Mouse (Mus musculus) embryo, embryonic 10 days (tissue): ENCODE measurements around the gene Tpp1.
A peak's percentile ranks its signal among the peaks of the same experiment; 100 is the strongest.
"Not testable (repeated sequence)": the region's sequence is repeated elsewhere in the genome, so short reads cannot be mapped to it uniquely, and the experiment has no call there.

Experiments
- DNase-seq: peaks from one replicate; pipeline ENCODE4 v3.0.0-alpha.2; 2015; ENCODE audit warnings: low spot score

The Tpp1 gene

DNA sequence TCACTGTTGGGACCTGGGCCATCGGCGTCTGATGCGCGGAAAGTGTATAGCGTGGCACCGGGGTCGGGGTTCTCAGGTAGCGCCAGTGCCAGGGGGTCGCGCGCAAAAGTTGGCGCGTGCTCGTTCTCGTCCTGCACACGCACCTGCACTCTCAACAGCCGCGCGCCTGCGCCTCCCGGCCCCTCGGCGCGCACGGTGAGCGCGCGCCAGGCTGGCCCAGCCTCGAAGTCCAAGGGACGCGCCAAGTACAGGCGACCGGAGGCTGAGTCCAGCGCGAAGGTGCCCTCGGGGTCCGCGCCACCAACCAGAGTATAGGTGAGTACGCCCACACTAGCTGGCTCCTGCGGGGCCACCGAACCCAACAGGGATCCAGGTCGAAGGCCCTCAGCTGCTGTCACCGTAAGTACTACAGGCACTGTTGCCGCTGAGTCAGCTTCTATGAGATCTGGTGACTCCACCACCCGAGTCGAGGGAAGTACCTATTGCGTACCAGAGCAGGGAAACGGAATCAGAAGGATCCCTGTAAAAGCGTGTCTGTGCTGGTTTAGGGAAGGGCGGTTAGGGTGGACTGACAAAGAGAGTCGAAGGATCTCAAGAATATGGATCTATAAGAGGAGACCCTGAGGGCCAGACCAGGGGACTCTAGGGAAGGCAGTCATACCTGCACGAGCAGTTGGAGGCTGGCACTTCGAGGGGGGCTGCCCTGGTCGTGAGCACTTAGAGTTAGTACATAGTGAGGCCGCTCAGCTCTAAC is 10.7 kb upstream of the Tpp1 start:
- no peak for DNase-seq

DNA sequence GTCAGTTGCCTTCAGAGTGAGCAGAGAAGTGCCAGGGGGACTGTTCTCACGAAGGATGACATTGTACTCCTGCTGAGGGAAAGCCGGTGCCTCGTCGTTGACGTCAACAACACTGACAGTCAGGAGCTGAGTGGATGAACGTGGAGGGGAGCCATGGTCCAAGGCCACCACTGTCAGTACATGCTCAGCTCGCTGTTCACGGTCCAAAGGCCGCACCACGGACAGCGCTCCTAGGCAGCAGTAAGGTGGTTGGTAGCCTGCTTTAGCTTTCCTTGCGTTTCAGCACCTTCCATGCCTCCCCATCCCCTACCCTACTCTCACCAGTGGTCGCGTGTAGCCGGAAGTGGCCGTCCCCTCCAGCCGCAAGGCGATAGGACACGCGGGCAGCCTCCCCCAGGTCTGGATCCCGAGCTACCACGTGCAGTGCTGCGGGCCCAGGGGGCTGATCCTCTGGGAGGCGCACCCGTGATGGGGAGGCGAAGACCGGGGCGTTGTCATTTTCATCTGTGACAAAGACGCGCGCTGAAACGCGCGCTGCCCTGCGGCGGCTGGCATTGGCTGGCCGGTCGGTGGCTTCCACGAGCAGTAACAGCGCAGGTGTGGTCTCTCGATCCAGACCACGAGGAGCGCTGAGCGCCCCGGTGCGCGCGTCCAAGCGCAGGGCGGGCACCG is 9.9 kb upstream of the Tpp1 start:
- DNase-seq: peak; percentile 25

DNA sequence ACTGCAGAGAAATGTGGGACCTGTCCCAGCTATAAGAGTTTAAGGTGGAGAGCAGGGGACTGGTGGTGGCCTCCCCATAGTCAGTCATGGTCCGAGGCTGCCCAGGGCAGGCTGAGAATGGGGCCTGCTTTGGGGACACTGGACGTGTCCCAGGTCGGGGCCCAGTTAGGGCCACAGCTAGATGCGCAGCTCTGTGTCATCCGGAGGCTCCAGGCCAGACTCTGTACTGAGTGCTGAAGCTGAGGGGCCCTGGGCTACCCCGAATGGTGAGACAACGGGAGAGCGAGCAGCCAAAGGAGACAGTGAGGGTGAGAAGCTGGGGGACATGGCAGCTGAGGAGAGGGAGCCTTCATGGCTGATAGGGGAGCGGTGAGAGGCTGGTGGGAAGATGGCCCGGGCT is 1.2 kb upstream of the Tpp1 start:
- no peak for DNase-seq

DNA sequence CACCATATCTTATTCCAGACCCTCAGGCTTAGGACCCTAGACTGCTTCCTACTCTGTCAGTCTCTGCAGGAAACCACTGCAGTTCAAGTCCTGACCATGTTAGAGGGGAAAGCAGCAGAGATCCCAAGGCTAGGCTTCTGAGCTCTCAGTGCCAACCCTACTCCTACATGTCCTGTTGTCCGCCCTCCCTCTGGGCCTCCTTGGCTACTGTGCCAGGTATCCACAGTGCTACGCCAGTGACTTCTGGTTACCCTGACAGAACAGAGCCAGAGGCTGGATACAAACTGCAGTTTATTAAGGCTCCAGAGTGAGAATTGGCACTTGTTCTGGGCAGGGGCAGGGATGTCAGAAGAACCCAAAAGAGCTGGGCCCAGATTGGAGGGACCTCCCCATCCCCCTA is 681 bp upstream of the Tpp1 start:
- no peak for DNase-seq

DNA sequence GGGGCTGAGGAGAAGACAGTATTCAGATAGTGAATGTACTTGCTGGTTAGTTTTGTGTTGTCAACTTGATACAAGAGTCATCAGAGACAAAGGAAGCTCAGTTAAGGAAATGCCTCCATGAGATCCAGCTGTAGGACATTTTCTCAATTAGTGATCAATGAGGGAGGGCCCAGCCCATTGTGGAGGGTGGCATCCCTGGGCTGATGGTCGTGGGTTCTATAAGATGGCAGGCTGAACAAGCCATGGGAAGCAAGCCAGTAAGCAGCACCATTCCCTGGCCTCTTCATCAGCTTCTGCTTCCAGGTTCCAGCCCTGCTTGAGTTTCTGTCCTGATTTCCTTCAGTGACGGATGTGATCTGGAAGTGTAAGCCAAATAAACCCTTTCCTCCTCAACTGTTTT is 4.3 kb downstream of the Tpp1 start:
- DNase-seq: no peak

DNA sequence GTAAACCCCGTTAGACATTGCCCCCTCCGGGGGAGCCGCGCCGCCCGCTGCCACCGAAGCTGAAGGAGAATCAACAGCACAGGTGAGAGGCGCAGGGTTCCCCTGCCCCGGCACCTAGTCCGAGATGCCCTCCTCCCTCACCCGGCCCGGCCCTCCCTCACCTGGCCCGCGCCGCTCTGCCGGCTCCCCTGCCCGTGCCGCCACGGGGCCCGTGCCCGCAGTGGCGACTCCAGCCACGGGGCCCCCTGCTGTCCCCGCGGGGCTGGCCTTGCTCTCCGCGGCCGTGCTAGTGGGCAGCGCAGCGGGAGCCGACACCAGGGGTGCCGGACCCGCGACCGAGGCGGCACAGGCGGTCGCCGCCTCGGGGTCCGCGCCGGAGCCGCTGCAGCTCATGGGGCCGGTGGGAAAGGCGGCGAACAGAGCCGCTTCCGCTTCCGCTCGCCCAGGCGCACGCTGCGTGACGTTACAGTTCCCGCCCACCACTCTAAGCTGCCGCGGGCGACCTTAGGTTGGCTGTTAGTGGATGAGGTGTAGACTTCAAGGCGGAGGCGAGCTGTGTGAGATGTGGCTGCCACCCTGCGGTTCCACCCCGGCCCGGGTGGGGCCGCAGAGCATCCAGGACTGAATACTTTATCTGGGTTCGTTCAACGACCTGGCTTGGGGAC is 8.0 kb downstream of the Tpp1 start, which contains the start of gene Taf10:
Taf10 (minus strand) TSS at position 436 of the 665 bp plus-strand sequence.
- DNase-seq: peak; percentile 97

DNA sequence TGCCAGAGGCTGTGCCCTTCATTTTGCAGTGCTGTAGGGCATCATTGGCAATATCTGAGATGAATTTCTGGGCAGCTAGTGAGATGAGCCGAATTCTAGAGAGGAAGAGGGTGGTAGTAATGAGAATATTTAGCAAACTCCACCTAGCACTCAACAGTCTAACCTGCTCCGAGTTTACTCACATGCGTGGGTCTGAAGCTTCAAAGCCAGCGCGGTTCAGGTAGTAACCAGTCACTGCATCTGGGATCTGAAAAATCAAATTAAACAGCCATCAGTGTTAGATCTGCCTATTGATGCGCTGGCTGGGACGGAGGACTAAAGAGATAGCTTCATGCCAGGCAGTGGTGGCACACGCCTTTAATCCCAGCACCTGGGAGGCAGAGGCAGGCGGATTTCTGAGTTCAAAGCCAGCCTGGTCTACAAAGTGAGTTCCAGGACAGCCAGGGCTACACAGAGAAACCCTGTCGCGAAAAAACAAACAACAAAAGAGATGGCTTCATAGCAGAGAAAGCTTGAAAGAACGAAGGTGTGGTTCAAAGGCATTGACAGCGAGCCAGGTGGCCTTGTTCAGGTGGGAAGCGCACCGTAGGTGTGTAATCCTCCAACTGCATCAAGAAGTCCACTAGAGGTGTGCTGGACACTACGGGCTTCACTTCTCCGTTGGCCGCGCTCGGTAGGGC is 8.6 kb downstream of the Tpp1 start:
- DNase-seq: not testable (repeated sequence)

DNA sequence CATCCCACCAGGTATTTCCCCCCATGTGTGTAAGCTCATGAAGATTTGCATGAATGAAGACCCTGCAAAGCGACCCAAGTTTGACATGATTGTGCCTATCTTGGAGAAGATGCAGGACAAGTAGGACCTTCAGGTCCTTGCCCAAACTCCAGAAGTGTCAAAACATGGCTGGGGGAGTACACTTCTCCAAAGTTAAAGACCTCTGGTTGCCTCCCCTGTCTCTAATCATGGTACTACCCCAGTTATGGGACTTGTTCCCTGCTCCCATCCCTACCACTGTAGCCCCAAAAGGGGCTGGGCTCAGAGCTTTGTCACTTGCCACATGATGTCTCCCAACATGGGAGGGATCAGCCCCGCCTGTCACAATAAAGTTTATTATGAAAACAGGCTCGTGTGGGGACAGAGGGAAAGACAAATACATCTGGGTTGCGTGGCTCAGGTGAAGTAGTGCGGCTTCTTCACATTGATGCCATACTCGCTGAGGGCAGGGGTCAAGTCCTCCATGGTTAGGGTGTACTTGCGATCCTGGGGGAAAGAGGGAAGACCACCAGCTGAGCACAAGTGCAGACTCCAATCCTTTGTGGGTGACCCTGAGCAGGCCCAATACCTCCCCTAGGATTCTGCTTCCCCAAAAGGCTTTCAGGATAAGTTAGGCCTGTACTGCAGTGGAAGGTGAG is 9.4 kb downstream of the Tpp1 start:
- not testable (repeated sequence) for DNase-seq

DNA sequence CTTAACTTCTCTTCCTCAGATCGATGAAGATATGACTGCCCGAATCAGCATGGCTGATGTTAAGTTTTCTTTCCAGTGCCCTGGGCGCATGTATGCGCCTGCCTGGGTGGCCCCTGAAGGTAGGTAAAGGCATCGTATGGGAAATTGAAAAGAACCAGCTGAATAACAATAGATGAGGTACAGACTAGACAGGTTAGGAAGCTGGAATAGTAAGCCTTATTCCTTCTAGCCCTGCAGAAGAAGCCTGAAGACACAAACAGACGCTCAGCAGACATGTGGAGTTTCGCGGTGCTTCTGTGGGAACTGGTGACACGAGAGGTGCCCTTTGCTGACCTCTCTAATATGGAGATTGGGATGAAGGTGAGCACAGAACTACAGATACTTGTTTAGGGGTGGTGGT is 10.1 kb downstream of the Tpp1 start:
- no peak for DNase-seq

DNA sequence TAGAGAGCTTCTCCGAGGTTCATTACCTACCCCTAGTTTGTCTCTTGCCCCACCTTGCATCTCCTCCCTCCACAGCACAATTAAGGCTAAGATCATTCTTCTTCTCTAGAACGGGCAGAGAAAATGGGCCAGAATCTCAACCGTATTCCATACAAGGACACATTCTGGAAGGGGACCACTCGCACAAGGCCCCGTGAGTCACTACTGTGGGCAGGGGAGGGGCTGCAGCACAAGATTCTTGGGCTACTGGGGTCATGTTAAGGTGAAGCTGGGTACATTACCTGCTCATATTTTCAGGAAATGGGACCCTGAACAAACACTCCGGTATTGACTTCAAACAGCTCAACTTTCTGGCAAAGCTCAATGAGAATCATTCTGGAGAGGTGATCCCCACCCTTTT is 11.2 kb downstream of the Tpp1 start:
- DNase-seq: no peak

DNA sequence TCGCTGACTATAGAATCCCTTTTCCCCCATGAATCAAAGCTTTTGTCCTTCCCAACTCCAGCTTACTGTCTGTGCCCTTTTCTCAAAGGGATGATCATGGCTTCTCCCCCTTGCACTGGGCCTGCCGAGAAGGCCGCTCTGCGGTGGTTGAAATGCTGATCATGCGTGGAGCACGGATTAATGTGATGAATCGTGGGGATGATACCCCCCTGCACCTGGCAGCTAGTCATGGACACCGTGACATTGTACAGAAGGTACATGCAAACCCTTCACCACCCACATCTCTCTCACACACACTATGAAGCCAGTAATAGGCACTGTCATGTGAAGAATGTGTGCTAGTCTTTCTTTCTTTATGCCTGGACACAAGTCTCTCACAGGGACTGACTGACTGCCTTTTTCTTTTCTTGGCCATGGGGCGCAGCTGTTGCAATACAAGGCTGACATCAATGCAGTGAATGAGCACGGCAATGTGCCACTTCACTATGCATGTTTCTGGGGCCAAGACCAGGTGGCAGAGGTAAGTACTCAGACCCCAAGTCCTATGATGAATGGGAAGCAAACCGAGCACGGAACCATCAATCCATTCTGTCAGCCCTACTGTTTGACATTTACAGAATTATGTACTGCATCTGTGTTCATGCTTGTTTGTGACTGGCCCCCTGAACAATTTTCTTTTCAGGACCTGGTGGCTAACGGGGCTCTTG is 11.8 kb downstream of the Tpp1 start:
- DNase-seq: no peak

DNA sequence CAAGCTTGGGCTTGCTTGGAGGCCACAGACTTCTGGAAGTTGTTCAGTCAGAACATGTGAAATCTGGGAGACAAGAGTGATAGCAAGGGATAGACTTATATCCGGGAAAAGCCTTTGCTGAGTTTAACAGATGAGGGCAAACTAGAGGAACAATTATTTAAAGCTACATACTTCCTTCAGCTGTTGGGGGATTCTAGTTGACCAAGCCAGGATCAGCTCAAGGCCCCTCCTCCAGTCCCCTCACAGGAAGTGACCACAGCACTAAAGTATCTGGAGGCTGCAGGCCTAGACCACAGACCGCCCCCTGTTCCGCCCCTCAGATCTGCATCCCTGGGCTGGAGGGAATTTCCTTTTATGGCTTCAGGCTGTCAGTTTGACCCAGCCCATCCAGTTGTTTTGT is 13.1 kb downstream of the Tpp1 start:
- DNase-seq: peak; percentile 81

DNA sequence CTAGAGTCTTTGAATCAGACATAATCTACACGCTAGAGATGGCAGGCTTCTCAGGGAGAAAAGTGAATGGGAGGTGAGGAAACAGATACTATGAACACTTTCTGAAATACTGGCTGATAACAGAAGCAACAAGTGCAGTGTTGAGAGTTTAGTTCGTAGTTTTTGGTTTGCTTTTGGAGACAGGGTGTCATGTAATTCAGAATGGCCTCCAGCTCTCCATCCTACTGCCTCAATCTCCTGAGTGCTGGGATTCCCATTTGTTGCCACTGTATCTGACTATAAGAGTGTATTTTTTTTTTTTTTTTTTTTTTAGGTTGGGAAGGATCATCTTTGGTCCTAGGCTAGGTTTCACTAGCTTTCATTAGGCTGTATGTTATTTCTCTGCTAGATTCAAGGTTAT is 13.7 kb downstream of the Tpp1 start:
- DNase-seq: no peak

DNA sequence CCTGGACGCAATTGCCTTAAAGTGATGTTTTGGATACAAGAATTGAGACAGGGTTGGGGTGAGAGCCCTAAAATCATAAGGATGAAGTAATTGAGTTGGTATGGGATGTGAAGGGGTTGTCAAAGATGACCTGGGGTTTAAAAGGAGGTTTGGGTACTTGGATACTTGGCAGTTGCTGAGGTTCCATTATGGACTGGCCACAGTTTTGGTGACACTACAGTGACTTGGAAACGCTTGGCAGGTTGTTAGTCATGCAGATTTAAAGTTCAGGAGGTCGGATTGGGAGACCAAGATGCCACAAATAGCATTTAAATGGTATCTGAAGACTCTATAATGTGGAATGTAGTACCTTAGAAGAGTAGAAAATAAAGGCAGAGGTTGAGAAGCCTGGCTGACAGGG is 14.4 kb downstream of the Tpp1 start:
- DNase-seq: no peak

DNA sequence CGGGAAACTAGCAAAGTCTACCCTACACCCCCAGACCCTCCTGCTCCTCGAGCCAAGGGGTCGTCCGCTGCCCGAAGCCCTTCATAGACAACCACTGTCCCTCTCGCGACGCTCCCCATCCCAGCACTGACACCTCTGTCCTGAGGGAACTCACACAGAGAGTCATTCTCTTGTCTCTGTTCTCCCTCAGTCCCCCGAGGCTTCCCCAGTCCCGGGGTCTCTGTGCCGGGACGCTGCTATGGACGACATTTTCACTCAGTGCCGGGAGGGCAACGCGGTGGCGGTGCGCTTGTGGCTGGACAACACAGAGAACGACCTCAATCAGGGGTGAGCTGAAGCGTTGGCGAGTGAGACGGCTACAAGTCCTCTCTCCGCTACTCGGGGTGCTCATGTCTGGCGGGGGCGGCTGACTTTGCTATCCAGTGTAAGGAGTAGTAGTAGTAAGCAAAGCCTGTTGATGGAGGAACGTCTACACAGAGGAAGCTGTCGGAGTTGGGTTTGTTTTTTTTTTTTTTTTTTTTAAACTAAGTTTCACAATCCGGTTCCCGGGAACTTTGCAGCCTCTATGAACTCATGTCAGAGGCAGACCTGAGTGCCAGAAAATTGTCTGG is 15.0 kb downstream of the Tpp1 start, which contains the start of gene Rrp8:
Rrp8 (minus strand) TSS at position 475 of the 611 bp plus-strand sequence.
- peak; percentile 36 for DNase-seq

DNA sequence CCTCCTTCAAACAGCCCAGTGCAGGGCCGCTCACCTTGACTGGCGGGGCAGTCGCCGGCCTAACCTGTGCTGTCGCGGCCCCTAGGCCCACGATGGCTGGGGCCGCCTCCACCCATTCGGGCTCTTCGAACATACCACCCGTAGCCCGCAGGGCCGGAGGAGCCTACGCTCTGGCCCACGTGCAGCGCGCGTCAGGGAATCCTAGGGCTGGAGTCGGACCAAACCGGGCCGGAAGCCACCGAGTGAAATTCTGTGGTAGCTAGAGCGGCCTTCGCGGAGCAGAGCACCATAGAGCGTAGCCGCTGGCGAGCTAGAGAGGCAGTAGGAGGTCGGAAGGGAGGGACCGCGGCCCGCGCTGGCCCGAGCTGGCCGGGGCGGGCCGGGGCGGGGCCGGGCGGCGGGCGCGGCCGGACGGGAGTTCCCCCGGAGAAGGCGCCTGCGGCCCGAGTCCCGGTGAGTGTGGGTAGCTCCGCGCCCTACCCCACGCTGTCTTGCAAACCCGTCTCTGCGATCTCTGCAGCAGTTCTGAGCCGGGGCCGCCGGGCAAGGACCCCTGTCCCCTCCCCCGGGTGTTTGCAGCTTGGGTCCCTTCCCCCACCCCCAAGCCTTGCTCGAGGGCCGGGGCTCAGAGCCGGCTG is 15.7 kb downstream of the Tpp1 start, which contains the start of gene Ilk:
Ilk (plus strand) TSS at position 329 of the 638 bp plus-strand sequence.
- peak; percentile 93 for DNase-seq

DNA sequence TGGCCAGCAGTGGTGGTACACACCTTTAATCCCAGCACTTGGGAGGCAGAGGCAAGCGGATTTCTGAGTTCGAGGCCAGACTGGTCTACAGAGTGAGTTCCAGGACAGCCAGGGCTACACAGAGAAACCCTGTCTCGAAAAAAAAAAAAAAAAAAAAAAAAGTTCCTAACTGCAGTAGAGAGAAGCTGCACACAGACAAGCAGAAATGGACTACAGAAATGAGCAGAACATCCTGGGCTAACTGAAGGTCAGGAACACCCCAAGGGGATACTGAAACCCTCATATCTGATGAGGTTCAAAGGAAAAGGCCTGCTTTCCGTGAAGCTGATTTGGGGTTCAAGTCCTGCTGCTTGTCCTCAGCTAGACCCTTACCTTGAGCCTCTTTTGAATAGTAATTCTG is 16.6 kb downstream of the Tpp1 start:
- not testable (repeated sequence) for DNase-seq

DNA sequence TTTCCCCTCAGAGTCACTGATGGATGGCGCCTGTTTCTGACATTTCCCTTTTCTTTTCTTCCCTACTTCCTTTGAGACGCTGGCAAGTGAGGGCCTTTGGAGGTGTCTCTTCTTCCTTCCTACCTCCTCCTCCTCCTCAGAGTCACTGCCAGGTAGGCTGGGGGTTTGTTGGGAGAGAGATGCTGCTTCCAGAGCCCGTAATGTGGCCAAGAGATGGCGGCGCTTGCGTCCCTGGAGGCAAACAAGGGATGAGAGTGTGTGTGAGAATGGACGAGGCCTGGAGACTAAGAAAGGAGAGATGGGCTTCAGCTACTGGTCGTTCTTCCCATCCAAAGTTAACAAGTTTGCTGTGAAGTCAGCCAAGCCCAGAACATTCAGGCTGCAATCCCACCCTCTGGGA is 17.2 kb downstream of the Tpp1 start:
- no peak for DNase-seq

DNA sequence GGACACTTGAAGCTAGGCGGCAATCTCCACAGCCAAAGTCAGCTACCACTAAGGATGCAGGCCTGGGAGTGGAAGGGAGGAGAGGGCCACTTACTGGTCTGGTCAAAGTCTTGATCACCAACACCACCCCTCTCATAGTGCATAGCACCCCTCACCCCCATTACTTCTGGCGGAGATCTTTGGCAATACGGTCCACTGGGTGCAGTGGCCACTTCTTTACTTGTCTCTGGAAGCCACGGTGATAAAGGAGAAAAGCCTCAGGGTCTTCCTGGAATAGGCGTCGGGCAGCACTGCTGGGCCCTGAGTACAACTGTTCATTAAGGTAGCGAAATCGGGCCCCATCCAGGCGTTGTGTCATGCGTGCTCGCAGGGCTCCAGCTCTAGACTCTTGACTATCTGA is 18.2 kb downstream of the Tpp1 start:
- DNase-seq: no peak
